Mouse (Mus musculus): ENCODE measurements around the gene Capn2.

Gene Capn2

GRCm38 (mm10) chr1:182525601-182526000, 8.2 kb upstream of the Capn2 start:
- no peak for DNase-seq (ENCODE audit: low spot score)

DNA sequence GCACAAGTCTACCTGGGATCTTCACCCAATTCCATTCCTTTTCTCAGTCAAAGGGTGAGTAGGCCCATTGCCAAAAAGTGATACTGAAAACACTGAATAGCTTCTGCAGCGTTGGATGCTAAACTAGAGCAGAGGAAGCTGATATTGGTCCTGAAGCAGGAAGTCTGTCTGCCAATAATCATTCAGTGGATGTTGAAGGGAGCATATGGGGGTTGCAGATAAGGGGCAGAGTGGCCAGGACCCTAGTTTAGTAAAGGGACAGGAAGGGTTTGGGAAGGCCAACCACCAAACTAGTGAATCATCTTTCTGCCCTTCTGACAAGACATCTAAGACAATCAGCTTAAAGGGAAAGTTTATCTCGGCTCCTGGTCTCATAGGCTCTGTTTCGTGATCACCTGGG, 6.3 kb upstream of the Capn2 start:
- DNase-seq (ENCODE audit: low spot score), result no peak

GRCm38 (mm10) chr1:182522961-182523360, 5.6 kb upstream of the Capn2 start:
- no peak for DNase-seq (ENCODE audit: low spot score)

GRCm38 (mm10) chr1:182520938-182521500, 3.6 kb upstream of the Capn2 start:
- no peak for DNase-seq (ENCODE audit: low spot score)

GRCm38 (mm10) chr1:182520091-182520937, 2.9 kb upstream of the Capn2 start:
- no peak for DNase-seq (ENCODE audit: low spot score)

- no peak for DNase-seq (ENCODE audit: low spot score)
These were observed 1.9 kb upstream of the Capn2 start for GRCm38 (mm10) chr1:182519341-182519740.

DNA sequence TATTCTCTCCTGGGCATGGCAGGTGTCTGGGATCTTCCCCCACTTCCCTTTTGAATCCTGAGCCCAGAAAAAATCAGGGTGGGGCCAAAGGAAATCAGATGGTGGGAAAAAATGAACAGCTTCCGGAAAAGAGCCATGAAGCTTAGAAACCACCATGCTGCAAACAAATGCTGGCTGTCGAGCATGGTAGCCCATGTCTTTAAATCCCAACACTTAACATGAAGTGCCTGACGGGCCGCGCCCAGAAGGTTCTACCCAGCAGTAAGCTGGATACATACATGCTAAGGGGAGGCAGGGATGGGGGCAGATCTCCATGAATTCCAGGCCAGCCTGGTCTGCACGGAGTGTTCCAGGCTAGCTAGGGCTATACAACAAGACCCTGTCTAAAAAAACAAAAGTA, 1.4 kb upstream of the Capn2 start:
- DNase-seq (ENCODE audit: low spot score), result no peak

GRCm38 (mm10) chr1:182518143-182518680, 804 bp upstream of the Capn2 start:
- no peak for DNase-seq (ENCODE audit: low spot score)

DNA sequence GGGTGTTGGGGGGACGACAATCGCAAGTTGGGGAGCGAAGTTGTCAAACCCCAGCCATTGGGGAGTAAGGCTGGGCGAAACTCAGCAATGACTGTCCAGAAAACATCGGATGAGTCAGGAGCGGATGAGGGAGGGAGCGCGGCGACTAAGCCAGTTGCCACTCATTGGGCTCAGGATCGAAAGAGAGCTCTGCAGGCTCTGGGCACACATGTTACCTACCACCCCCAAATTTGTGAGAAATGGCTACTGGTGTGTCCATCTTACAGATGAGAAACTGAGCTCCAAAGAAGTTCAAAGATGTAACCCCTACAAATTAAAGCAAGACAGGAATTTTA, 236 bp upstream of the Capn2 start:
- no peak for DNase-seq (ENCODE audit: low spot score)

DNA sequence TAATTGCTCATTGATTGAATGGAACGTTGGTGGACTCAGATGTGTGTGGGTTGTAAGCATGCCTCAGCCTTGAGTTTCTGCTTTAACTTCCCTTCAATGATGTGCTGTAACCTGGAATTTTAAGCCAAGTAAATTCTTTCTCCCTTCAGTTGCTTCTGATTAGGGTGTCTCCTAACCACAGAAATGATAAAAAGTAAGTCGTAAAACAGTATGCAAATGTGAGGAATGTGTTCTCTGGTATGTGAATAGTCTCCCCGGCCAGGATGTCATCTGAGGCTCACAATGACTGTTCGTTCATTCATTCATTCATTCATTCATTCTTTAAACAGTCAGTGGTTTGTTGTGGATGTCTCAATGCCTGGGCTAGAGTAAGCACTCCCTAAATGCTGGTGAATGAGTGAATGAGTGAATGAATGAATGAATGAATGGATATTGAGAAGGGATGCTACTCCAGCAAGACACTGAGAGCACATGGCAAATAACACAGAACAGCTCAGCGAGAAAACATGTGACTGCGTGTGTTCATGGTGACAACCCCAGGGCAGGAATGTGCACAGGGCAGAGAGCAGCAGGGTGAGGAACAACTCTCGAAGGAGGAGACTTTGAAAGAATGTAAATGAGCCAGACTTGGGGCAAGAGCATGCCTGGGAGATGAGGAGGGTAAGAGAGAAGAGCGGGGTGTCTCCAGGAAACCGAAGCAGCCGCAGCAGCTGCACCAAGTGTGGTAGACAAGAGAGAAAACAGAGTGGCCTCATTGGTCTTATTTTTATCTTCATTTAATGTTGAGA, 2.4 kb downstream of the Capn2 start:
- DNase-seq (ENCODE audit: low spot score), result no peak

GRCm38 (mm10) chr1:182513714-182514113, 3.7 kb downstream of the Capn2 start:
- DNase-seq (ENCODE audit: low spot score), result no peak

DNA sequence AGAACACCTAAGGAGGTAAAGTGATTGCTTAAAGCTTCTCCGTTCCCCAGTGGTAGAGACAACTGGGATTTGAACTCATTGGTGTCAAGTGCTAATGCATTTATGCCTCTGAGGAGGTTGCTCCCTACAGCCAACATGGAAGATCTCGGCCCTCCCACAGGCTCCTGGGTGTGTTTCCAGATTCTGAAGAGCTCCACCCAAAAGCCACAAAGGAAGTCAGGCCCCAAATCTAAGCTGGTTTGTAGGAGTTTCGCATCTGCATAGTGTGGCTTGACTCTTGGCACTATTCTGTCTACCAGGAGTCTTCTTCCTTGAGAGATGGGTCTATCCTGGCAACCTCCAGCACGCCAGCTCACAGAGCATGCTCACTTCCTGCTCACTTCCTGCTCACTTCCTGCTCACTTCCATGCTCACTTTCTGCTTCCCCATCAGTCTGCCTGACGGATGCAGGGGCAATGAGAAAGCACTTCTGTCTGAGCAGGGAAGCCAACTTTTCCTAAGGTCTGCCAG, 4.5 kb downstream of the Capn2 start:
- DNase-seq (ENCODE audit: low spot score), result no peak

GRCm38 (mm10) chr1:182511778-182512177, 5.6 kb downstream of the Capn2 start:
- DNase-seq (ENCODE audit: low spot score), result no peak

DNA sequence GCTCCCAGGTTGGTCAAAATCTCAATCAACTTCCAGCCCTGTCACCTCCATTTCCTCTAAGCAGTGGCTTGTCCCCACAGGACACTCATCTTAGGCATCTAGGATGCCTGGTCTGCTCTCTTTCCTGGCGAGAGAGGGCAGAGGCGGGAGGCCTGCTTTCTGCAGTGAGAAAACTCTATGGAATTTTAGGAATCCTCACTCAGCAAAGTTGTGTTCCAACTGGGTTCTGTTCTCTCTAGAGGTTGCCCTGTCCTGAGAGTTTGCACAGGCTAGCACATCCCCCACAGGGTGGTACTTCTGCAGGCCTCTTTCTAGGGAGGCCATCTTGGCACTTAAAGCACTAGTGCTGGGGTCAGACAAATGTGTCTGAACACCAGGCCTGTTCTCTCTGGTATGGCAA, 6.3 kb downstream of the Capn2 start:
- no peak for DNase-seq (ENCODE audit: low spot score)

DNA sequence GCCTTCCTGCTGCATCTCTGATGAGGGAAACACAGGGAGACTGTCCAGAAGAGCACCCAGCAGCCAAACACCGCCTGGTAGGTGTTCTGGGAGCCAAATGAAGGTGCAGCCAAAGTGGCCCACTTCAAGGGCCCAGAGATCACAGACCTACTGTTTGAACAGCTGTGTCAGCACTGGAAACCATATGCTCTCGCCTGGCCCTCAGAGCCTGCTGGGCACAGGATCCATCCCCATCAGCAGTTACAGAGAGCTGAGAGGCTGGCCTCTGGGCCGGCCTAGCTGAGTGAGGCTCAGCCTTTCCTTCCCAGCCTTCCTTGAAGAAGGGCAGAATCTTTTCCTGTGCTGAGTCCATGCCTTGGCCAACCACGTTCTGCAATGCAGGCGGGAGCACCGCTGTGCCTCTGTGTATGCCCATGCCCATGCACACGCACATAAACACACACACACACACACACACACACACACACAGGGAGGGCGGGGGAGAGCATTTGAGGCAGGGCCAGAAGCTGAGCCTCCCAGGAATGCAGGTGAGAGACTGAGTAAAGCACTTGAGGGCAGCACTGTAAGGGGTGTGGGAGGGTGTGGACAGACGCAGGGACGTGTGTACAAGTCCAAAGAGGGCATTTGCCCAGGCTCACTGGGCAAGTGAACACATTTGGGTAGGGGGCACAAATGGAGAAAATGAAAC, 8.2 kb downstream of the Capn2 start:
- no peak for DNase-seq (ENCODE audit: low spot score)

DNA sequence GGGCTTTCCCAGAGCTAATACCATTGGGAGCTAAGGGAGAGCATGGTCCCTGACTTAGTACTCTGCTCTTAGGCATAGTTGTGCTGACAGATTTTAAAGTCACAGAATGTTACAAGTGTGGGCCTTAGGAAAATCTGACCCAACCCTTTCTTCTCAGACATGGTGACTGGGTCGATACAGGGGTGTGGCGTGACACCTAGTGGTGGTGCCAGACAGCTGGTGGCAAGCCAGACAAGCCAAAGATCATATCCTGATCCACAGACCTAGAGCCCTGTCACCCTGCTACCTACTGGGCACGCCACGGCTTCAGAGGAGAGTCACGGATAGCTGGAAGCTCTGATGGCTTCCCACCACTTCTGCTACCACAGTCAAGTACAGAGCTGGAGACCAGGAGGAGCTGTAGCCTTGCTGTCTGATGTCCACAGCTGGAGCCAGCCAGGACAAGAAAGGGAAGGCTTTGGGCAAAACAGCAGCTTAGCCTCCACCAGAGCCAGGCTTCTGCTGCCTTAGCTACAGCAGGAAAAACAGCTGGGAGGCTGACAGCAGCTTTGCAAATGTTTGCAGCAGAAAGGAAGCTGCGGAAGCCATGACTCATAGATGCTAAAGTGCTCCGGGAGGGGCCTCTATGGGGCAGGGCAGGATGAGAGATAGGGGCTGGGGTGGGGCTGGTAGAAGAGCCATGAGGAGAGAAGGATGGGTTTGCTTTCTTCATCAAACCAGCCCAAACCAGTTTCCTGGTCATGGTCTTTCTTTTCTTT, 11.0 kb downstream of the Capn2 start:
- DNase-seq (ENCODE audit: low spot score), result no peak

- DNase-seq (ENCODE audit: low spot score), result no peak
These were observed 12.1 kb downstream of the Capn2 start for GRCm38 (mm10) chr1:182505291-182505690.

DNA sequence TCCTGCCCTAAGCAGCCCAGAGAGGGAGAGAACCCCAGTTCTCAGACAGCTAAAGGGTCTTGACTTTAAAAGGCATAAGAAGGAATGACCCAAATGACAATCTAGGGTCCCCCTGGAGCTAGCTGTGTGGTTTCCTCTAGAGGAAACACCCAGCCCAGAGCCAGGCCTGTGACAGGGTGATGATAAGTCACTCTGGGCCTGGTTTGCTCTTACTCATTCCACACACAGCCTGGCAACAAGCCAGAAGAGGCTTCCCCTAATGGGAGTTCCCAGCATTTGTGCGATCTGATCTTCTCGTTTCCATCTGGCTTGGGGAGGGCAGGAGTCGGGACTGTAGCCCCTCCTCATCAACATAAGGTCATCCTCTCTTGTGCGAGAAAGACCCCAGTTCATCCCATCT, 13.2 kb downstream of the Capn2 start:
- DNase-seq (ENCODE audit: low spot score), result no peak

- DNase-seq (ENCODE audit: low spot score), result no peak
These were observed 14.1 kb downstream of the Capn2 start for GRCm38 (mm10) chr1:182503206-182503900.

- DNase-seq (ENCODE audit: low spot score), result no peak
These were observed 14.8 kb downstream of the Capn2 start for GRCm38 (mm10) chr1:182502491-182503050.
